Mouse (Mus musculus): Measurements from ENCODE around the gene Tenm4.
A peak's percentile ranks its signal among the peaks of the same experiment; 100 is the strongest.

Gene Tenm4

DNA sequence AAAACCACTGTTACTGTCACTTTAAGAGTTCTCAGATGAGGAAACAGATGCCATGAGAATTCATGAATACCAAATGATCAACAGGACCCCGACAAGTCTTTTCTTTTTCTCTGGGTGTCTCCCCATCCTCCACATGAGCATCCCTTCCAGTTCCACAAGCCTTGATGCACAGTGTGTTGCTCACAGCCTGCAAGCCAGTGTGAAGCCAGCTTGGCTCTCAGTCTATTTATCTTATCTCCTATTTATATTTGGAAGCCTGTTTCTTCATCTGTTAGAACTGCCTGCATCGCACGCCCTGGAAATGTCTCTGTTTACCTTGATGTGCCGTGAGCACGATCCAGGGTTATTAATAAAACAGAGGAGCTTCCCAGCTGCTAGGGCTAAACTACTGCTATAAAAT, 169.8 kb downstream of the Tenm4 start:
- no peak for DNase-seq (ENCODE audit: low read depth, low spot score)

DNA sequence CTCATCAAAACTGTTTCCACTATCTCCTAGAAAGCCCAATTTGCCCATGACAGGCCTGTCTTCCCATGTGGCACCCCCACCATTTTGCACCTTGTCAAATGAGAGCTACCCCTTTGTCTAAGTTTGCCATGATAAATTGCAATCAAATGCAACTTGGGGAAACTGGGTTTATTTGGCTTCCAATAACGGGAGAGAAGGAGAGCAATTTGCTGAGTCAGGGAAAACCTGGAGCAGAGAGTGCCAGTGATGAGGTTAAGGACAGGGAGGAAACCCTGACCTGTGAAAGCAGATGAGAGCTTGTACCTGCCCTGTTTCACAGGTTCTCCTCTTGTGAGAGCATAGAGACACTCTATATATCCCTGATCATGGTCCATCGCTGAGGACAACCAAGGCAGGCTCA, 170.4 kb downstream of the Tenm4 start:
- DNase-seq (ENCODE audit: low read depth, low spot score) = no peak

DNA sequence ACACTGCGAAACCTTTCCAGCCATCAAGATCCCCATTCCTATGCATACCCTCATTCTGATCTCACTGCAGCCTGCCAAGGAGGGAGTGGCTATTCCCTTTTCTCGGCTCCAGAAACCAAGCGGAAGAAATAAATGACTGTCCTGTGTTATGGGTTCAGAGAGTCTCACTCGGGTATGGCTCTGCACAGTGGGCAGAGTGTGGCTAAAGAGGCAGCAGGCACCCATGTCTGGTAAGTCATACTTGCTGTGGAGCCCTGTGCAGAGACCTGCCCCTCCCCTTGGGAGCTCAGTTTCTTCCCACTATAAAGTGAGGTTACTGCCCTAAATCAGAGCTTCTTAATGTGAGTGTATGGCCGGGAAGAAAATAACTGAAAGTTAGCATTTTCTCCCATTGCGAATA, 171.9 kb downstream of the Tenm4 start:
- DNase-seq (ENCODE audit: low read depth, low spot score) = no peak

DNA sequence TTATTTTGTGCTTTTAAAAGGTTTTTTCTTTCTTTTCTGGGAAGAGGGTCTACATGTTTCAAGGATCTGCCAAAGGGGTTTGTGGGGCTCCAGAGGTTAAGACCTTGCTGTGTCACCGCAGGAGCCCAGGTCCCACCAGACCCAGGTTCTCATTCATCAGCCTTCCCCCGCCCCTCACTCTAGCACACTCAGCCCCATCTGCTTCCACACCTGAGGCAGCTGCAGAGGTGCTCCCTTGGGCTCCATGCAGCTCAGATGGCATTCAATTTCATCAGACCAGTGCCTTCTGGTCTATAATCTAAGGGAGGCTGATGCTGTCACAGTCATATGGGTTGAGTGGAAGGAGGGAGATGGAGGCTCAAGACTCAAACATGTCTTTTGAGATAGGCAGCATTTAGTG, 172.6 kb downstream of the Tenm4 start:
- no peak for DNase-seq (ENCODE audit: low read depth, low spot score)

DNA sequence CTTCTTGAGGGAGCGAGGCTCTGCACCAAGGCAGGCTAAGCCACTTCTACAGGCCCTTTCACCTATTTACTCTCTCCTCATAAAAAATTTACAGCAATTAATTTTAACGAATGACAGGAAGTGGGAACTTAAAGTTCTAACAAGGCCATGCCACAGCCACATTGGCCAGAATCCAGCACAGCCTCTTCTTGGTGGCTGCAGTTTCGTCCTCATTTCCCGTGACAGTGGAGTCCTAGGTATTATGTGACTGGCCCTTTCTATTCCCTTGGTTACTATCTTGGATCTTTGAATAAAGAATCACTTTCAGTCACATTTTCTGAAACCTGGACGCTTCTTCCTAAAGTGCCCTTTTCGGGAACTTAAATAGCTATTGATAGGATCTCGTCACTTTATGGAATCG, 181.6 kb downstream of the Tenm4 start:
- DNase-seq (ENCODE audit: low read depth, low spot score) = no peak

DNA sequence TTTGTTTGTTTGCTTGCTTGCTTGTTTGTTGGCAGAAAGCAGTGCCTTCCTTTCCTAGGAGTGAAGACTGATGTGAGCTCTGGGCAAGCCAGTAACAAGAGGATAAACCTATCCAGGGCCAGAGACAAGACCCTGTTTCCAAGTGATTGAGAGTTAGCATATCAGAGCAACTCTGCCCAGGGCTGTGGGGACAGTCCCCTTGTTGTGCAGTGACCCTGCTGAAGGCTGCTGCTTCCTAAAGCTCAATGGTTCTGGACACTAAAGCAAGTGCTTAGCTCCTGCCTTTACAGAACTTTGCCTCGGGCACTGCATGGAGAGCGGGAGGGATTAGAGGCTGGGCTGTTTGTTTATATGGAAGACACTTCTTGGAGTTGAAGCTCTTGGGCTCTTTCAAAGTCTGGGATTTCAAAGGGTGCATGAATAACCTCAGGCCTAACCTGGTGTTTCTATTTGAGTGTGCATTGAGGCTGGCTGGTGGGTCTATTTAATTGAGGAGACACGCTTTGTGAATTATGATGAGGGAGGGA, 185.3 kb downstream of the Tenm4 start:
- DNase-seq (ENCODE audit: low read depth, low spot score) = no peak

DNA sequence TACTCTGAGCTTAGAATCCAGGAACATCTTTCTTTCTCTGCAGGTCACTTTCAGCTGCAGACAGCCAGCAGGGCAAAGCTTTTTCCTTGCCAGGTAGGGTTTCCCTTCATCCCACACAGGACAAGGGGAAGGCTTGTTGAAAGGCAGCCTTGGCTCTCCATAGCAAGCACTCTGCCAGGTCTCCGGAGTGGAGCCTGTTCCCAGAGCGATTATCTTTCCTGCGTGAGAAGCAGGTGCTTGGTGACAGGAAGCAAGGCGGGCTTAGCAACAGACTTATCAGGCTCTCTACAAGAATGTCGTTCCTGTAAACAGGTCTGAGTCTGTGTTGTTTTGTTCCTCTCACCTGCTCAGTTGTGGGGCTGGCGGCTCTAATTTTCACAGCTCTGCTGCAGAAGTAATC, 186.5 kb downstream of the Tenm4 start:
- no peak for DNase-seq (ENCODE audit: low read depth, low spot score)

DNA sequence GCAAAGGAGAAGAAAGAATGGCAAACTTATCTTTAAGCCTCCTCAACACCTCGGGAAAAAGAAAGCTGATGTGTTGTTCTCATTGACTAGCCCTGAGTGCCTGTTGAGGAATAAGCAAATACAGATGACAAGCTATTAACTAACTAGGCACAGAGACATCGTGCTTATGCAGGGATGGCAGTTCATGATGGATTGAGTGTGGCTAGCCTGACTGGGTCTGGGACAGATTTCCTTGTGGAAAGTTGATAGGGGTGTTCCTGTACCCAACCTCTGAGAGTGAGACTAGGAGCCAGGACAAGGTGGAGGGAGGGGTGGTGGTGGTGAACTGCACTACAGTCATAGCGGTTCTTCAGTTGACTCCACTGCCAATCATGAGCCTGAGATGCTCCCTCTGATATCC, 192.3 kb downstream of the Tenm4 start:
- DNase-seq (ENCODE audit: low read depth, low spot score) = no peak

DNA sequence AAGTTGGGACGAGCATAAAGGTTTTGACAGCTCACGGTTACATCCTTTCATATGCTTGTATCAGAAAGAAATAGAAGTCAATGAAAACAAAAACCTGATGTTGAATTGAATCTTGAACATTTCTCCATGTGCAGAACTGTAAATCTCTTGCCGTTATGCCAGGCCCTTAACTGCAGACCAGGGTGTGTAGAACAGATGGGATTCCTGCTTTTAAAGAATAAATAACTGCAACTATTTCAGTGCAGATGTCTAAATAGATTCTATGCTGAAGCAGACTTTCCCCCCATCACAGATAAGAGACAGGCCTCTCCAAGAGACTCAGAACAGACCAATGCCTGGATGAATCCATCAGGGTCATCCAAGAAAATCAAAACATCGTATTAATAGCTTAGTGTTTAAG, 198.9 kb downstream of the Tenm4 start:
- DNase-seq (ENCODE audit: low read depth, low spot score) = no peak

DNA sequence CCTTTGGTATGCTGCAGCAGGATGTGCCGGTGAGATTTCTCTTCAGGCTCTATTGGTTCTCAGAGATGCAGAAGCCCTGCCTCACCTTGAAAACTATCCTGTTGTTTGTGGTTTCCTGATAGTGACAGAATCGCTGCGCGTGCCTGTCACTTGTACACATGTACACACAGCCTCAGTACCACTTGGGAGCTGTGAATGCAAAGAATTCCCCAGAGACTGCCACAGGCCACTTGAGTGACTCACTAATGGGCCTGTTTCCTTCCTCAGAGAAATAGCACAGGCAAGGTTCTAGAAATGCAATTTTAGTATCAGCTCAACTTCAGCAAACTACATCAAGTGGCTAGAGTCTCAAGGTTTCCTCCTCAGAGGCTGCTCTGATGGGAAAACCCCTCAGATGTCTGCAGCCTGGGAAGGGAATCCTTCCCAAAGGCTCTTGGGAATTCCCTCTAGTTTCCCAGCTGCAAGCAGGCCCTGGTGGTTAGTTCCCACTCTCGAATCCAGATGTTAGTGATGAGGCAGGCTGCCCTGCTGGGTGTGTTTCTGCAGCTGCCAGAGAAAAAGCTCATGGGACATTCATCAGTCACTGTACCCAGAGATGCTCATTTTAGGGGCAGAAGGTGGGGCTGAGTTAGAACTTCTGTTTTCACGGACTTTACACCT, 203.1 kb downstream of the Tenm4 start:
- DNase-seq (ENCODE audit: low read depth, low spot score) = peak; percentile 38

DNA sequence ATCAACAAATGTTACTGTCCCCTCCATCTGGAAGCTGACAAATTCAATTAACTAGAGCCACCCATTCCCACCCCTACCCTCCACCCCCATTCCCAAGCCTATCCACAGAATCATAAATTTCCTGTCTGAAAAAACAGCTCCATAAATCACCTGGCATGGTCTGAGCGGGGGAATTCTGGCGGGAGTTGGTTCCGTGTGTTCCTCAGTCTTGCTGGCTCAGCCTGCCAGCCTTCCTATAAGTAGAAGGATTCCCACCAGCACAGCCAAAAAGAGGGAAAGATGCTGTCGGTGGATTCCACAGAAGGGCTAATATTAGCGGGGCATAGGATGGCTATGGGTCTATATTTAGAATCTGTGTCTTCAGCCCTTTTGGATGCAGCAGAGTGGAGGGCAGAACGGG, 204.5 kb downstream of the Tenm4 start:
- DNase-seq (ENCODE audit: low read depth, low spot score) = no peak

DNA sequence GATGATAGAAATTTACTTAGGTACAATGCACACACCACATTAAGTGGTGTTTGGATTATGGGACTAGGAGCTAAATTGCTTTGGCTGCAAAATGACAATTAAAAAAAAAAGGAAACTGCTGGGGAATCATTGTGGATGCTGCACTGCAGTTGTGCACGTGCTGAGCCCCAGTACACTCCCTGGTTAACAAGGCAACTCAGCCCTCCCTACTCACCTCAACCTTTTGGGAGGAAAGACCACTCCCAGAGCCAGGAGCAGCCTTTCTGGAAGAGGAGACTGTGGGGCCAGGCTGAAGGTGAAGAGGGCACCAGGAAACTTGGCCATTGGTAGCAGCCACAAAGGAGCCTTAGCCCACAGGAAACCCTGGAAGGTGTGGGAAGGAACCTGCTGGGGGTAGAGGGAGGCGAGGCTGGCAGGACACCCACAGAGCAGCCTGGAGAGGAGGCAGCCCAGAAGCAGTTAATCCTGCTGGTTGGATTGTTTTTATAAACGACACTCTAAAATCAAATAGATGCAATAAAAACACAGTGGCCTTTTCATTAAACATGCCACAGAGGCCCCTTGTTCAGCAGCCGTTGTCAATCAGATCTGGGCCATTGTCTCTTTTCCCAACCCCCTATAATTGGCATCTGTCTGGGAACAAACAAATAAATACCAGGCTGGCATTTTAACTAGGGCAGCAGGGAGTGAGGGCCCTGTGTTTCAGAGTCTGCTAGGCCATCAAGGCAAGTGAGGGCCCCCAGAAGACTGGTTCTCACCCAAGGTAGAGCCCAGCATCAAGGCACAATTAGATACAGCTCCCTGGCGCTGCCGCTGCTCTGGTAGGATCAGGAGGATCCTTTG, 212.9 kb downstream of the Tenm4 start:
- DNase-seq (ENCODE audit: low read depth, low spot score) = no peak

DNA sequence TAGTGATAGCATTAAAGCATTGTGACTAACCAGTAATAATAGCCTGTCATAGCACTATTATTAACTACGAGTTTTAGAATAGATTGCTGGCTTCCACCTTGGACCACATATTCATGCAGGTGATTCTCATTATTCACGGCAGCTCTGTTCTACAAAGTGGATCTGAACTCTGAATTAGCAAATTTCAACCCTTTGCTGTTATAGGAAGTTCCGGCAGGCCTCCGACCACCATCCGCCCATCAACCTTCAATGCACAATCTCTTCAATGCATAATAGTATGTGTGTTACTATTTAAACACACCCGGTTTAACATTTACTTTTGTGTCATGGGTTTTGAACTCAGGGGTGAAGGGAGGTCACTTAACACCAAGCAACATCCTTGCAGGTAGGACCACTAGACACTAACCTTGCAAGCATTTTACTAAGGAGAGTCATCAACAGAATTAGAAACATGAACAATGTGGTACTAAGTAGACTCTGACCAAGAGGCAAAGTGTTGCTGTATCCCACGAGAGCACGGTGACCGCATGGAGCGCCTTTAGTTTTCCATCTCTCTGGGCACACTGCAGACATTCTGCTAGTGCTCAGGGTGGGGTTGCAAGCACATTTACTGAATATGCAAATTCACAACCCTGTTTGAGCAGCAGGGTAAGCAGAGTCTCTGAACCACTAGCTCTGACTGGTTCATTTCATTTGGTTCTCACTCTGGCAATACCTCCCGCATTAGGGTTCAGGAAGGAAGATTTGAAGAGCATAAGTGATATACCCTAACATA, 213.9 kb downstream of the Tenm4 start:
- no peak for DNase-seq (ENCODE audit: low read depth, low spot score)

DNA sequence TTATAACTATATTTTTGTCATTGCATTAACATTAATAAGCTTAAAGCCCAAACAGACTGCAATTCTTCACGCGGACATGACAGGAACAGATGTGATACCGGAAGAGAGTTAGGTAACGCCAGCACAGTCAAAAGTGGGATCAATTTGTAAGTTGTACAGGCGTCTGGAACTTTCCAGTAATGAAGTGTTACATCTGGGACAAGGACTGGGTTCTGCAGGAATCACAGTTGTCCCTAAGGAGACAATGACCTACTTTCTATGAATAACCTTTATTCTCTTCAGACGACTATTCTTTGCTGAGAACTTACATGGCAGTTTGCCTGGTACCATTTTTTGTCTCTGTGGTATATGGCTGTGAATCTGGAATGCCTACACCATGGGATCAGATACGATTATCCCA, 214.8 kb downstream of the Tenm4 start:
- no peak for DNase-seq (ENCODE audit: low read depth, low spot score)

DNA sequence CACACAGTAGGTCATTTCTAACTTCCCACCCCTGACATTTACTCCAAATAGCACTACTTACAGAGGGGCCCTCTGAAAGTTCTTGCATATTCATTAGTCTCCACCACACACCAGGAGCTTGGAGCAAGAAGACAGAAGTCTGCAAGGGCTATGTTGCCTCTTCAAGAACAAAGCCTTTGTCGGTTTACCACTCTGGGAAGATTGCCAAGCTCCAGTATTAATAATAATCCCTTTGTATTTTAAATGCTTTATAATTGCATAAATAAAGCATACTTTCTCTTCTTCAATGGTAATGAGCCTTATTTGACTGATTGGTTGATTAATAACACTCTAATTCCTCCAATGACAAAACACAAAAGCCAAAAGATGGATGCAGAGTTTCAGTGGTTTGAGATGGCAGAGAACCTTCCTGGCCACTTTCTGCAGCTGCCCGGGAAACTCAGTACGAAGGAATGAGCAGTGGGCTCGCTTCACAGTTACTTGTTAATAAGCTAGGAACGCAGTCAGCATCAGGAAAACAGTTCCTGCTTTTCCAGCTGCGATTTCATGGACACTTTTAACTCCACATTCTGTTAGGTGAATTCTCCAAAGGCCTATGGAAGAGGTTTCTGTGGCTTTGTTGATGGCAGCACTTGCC, 219.1 kb downstream of the Tenm4 start:
- DNase-seq (ENCODE audit: low read depth, low spot score) = no peak

DNA sequence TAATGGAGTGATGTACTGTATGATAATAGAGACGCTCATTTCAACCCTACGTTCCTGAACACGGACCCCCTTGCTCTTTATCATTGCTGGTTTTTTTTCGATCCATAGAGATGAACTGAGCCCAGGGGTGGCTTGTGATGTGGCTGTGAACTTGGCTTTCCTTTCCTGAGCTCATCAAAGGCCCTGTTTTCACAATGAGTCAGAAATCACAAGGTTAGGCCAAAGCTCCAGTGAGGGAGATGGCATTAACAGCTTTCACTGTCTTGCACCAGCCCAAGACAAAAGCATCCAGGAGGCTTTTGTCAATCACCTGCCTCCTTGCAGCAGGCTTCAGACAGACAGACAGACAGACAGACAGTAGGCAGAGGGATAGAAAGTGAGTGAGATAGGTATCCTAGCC, 219.8 kb downstream of the Tenm4 start:
- peak; percentile 40 for DNase-seq (ENCODE audit: low read depth, low spot score)

DNA sequence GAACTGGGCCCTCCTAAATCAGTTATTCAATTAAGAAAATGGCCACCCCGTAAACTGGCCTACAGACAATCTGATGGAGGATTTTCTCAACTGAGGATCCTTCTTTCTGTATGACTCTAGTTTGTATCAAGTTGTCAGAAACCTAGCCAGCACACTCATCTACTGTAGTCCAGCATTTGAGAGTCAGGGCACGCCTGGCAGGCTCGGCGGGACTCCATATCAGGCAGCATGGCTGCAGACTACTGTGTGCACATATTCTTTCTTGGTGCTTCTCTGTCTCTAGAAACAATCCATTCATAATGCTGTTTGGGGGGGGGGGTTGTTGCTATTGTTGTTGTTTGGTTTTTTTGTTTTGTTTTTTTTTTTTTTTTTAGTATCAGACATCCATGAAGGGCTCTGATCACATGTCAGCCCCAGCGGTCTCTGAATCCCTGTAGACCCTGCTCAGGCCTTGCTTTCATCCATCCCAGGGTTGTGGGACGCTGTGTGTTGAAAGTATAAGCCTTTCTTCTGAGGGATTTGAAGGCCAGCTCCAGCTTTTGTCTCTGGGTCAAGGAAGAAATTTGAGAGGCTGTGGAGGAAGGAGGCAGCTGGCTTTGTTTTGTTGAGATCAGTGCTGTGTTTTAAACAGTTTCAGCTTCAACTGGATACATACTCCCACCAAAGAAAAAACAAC, 220.9 kb downstream of the Tenm4 start:
- DNase-seq (ENCODE audit: low read depth, low spot score) = no peak

DNA sequence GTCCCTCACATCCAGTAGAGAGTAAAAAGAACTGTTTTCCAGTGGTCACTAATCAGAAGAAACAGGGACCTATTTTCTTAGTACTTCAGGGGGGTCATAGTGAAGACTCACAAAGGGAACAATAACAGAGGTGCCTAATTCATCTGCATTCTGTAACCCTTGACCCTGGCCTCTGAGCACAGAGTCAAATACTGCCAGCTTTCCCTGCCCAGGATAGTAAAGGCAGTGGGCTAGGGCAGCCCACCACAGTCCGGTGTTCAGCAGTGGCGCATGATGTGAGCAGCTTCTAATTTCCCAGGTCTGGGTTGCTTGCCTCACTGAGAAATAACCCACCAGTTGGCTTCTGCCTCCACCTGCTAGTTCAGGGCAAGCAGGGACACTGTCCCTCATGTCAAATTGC, 221.6 kb downstream of the Tenm4 start:
- DNase-seq (ENCODE audit: low read depth, low spot score) = no peak

DNA sequence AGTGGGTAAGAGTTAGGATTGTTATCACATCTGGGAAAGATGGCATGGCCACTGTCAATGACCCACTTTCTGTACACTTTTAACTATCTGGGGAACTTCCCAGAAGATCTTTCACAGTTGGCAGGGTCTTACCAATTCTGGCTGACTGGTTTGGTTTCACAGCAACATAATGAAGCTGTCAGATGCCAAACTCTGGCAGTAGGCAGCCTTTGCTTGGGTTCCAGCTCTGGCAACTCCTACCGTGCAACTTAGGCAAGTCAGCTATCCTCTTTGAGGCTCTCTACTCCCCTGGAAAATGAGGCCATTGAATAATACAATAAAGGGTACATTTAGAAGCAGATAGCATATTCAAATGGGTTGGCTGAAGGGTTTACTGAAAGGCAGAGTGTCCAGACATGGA, 226.9 kb downstream of the Tenm4 start:
- no peak for DNase-seq (ENCODE audit: low read depth, low spot score)

DNA sequence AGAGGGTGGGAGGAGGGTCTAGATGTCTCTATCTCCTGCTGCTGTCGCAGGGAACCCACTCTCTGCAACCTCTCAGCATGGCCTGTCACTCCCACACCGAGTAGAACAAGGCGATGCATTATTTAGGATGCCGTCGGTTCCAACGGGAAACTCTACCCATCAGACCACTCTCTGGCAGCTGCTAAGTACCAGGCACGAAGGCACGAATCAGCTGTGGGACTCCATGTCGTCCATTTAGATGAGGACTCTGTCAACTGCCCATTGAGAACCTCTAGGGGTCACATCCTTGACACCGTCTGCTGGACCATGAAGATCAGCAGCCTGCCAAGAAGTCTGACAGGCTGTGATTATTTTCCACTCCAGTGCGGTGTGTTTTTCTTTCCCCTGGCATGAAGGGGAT, 229.4 kb downstream of the Tenm4 start:
- no peak for DNase-seq (ENCODE audit: low read depth, low spot score)

DNA sequence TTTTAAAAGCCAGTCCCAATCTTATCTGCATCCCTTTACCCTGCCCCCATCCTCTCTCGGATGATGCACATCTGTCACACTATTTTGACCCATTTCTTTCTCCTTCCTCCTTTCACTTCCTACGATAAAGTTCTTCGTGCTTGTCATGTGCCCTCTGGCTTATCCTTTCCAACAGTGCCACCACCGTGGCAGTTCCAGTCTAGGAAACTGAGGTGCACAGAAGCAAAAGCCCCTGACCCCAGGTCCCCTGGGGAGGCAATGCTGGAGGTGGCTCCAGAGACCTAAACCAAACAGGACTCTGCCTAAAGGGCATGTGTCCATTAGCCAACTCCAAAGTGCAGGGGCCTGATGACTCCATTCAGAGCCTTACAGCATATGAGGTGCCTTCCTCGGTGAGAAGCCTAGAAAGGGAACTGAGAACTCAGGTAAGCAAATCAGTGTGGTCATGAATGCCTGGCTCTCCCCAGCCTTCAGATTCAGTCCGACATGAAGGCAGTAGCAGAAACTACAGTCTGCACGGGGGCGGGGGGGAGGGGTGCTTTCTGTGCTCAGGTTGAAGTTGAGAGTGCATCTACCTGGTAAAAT, 235.7 kb downstream of the Tenm4 start:
- no peak for DNase-seq (ENCODE audit: low read depth, low spot score)
